Mouse (Mus musculus) myocyte (in vitro differentiated cells): ENCODE data around the gene Rsad1. TPM values are rescaled to one million over a fixed set of nuclear protein-coding genes. Genes with fewer than 3 reads are reported as not detected.

Source experiments
- H3K27me3 ChIP-seq: one replicate; pipeline ENCODE4 v1.6.1; 2011; ENCODE audit not compliant: control insufficient read depth, insufficient read depth, insufficient read length
- H3K36me3 ChIP-seq: one replicate; pipeline ENCODE4 v1.6.1; 2011; ENCODE audit not compliant: control insufficient read depth, insufficient read depth
- H3K4me2 ChIP-seq: one replicate; pipeline ENCODE4 v1.6.1; 2011; ENCODE audit warnings: low read depth, control low read depth
- H3K4me3 ChIP-seq: one replicate; pipeline ENCODE4 v1.5.1; 2011; ENCODE audit warnings: mild to moderate bottlenecking, control low read depth, moderate library complexity
- H3K79me2 ChIP-seq: one replicate; pipeline ENCODE4 v1.6.1; 2011; ENCODE audit not compliant: control insufficient read depth, insufficient read depth
- H3ac ChIP-seq: one replicate; pipeline ENCODE4 v1.6.1; 2011; ENCODE audit not compliant: control insufficient read depth, insufficient read length
- CEBPB ChIP-seq: IDR thresholded peaks from 2 replicates; pipeline ENCODE4 v1.6.1; 2011; ENCODE audit warnings: mild to moderate bottlenecking, moderate library complexity; ENCODE audit not compliant: poor library complexity, insufficient read depth, severe bottlenecking
- E2F4 ChIP-seq: IDR thresholded peaks from one replicate; pipeline ENCODE4 v1.6.1; 2011; ENCODE audit warnings: mild to moderate bottlenecking, control low read depth, moderate library complexity; ENCODE audit not compliant: insufficient read depth
- MAX ChIP-seq: IDR thresholded peaks from one replicate; pipeline ENCODE4 v1.6.1; 2011; ENCODE audit warnings: low read depth, mild to moderate bottlenecking, control low read depth
- MYOD1 ChIP-seq, 3 experiments: IDR thresholded peaks; one replicate each; pipeline ENCODE4 v1.6.1; 2011; ENCODE audit warnings: control low read depth in 2 of 3, low read depth in 2 of 3, mild to moderate bottlenecking in 2 of 3, moderate library complexity in 1 of 3; ENCODE audit not compliant: insufficient read length in 2 of 3, control insufficient read depth in 1 of 3
- MYOG ChIP-seq, 3 experiments: IDR thresholded peaks; one replicate each; pipeline ENCODE4 v1.6.1; 2011; ENCODE audit warnings: control low read depth in 2 of 3, low read depth in 2 of 3, mild to moderate bottlenecking in 2 of 3; ENCODE audit not compliant: insufficient read length in 2 of 3, control insufficient read depth in 1 of 3, insufficient read depth in 1 of 3
- POLR2A ChIP-seq: IDR thresholded peaks from one replicate; pipeline ENCODE4 v1.6.1; 2011; ENCODE audit warnings: low read depth, mild to moderate bottlenecking, control low read depth, moderate library complexity; ENCODE audit not compliant: insufficient read length
- POLR2AphosphoS2 ChIP-seq: IDR thresholded peaks from one replicate; pipeline ENCODE4 v1.6.1; 2011; ENCODE audit warnings: low read depth, control low read depth; ENCODE audit not compliant: insufficient read length
- REST ChIP-seq: IDR thresholded peaks from one replicate; pipeline ENCODE4 v1.6.1; 2011; ENCODE audit warnings: mild to moderate bottlenecking, control low read depth, moderate library complexity; ENCODE audit not compliant: insufficient read depth, insufficient read length
- SRF ChIP-seq: IDR thresholded peaks from one replicate; pipeline ENCODE4 v1.6.1; 2011; ENCODE audit warnings: low read depth; ENCODE audit not compliant: control insufficient read depth, insufficient read length
- TCF12 ChIP-seq: IDR thresholded peaks from one replicate; pipeline ENCODE4 v1.6.1; 2011; ENCODE audit warnings: mild to moderate bottlenecking, control low read depth; ENCODE audit not compliant: poor library complexity, insufficient read depth, severe bottlenecking
- TCF3 ChIP-seq: IDR thresholded peaks from one replicate; pipeline ENCODE4 v1.6.1; 2011; ENCODE audit warnings: low read depth, control low read depth; ENCODE audit not compliant: insufficient read length
- USF1 ChIP-seq: IDR thresholded peaks from one replicate; pipeline ENCODE4 v1.6.1; 2011; ENCODE audit warnings: low read depth, mild to moderate bottlenecking, control low read depth, moderate library complexity
- polyA plus RNA-seq: library from polyadenylated mRNA; unstranded; fragments of >200 nt; fragmentation: generic; extraction: Trizol; gene quantifications from one replicate; pipeline ENCODE4 v1.2.1, GENCODE M21; 2012; ENCODE audit warnings: missing spikeins

The Rsad1 gene
- polyA plus RNA-seq, 1 experiment, result 3.7 TPM

DNA sequence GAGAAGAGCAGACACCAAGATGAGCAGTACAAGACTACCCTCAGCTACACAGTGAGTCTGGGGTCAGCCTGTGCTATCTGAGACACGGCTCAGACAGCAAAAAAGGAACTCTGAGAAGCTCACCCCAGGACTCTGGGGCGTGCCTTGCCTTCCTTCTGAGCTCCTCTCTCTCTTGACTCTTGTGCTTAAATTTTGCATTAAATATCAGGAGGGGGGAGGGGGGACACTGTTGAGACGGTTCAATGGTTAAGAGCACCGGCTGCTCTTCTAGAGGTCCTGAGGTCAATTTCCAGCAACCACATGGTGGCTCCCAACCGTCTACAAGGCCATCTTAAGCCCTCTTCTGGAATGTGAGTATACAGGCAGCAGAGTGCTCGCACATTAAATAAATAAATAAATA, 38.5 kb upstream of the Rsad1 start:
- Histone ChIP-seq H3K79me2 (peaks cover 3% of the 10 kb centered on the region), H3K4me2 (no peak overlapping the region), H3K27me3 (no peaks in the 10 kb centered on the region), H3K4me3 (no peak overlapping the region), H3ac (no peak overlapping the region), H3K36me3 (no peaks in the 10 kb centered on the region)
- TF ChIP-seq MAX (no peak), POLR2A (no peak), REST (no peak), MYOD1 (IDR thresholded peaks at IDR 0.05; ENCODE audit: control insufficient read depth in 1 of 3, insufficient read length in 2 of 3, low read depth in 2 of 3) (no peak), MYOG (IDR thresholded peaks at IDR 0.05; ENCODE audit: control insufficient read depth in 1 of 3, insufficient read depth in 1 of 3, insufficient read length in 2 of 3, low read depth in 2 of 3) (no peak), CEBPB (no peak), E2F4 (no peak), TCF12 (no peak), SRF (no peak)

- no peaks in the 10 kb centered on the region for H3K27me3 ChIP-seq
- no peak overlapping the region for H3ac ChIP-seq
- no peaks in the 10 kb centered on the region for H3K36me3 ChIP-seq
- no peak overlapping the region for H3K4me2 ChIP-seq
- TF ChIP-seq E2F4 (no peak), POLR2AphosphoS2 (no peak), POLR2A (no peak), USF1 (no peak), CEBPB (no peak), MYOG (IDR thresholded peaks at IDR 0.05; ENCODE audit: control insufficient read depth in 1 of 3, insufficient read depth in 1 of 3, insufficient read length in 2 of 3, low read depth in 2 of 3) (no peak), REST (no peak), TCF12 (no peak), MYOD1 (IDR thresholded peaks at IDR 0.05; ENCODE audit: control insufficient read depth in 1 of 3, insufficient read length in 2 of 3, low read depth in 2 of 3) (no peak), TCF3 (no peak), MAX (no peak), SRF (no peak)
- no peak overlapping the region for H3K4me3 ChIP-seq
- peaks cover 3% of the 10 kb centered on the region for H3K79me2 ChIP-seq
Measured at GRCm38 (mm10) chr11:94585091-94585490, 36.0 kb upstream of the Rsad1 start.

- Histone ChIP-seq H3K36me3 (no peaks in the 10 kb centered on the region), H3ac (no peak overlapping the region), H3K4me2 (no peak overlapping the region), H3K4me3 (no peak overlapping the region), H3K27me3 (no peaks in the 10 kb centered on the region), H3K79me2 (no peaks in the 10 kb centered on the region)
- TF ChIP-seq TCF12, result no peak
- no peak for TF ChIP-seq TCF3
- TF ChIP-seq SRF, result no peak
- no peak for TF ChIP-seq POLR2AphosphoS2
- TF ChIP-seq MYOD1 (IDR thresholded peaks at IDR 0.05; ENCODE audit: control insufficient read depth in 1 of 3, insufficient read length in 2 of 3, low read depth in 2 of 3), result no peak
- TF ChIP-seq USF1, result no peak
- no peak for TF ChIP-seq POLR2A
- no peak for TF ChIP-seq E2F4
- TF ChIP-seq CEBPB, result no peak
- TF ChIP-seq MYOG (IDR thresholded peaks at IDR 0.05; ENCODE audit: control insufficient read depth in 1 of 3, insufficient read depth in 1 of 3, insufficient read length in 2 of 3, low read depth in 2 of 3), result no peak
Measured at GRCm38 (mm10) chr11:94580111-94580740, 31.2 kb upstream of the Rsad1 start.

DNA sequence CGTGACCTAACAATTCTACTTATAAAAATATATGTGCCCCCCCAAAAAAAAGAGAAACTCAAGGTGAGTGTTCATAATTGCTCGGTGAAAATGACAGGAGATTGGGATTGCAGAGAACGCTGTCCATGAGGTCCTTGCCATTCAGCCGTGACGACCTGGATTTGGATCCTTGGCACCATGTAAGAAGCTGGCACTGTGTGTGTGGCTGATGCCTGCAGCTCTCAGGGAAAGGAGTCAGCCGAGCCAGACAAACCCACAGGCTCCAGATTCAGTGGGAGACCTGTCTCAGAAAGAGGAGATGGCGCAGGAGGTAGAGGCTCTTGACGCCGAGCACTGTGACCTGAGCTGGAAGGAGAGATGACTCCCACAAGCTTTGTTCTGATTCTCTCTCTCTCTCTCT, 27.3 kb upstream of the Rsad1 start:
- H3K27me3 ChIP-seq, result no peaks in the 10 kb centered on the region
- H3K36me3 ChIP-seq, result no peaks in the 10 kb centered on the region
- no peak overlapping the region for H3K4me2 ChIP-seq
- H3ac ChIP-seq, result no peak overlapping the region
- no peak overlapping the region for H3K4me3 ChIP-seq
- TF ChIP-seq E2F4 (no peak), MYOD1 (IDR thresholded peaks at IDR 0.05; ENCODE audit: control insufficient read depth in 1 of 3, insufficient read length in 2 of 3, low read depth in 2 of 3) (no peak), POLR2AphosphoS2 (no peak), USF1 (no peak), MYOG (IDR thresholded peaks at IDR 0.05; ENCODE audit: control insufficient read depth in 1 of 3, insufficient read depth in 1 of 3, insufficient read length in 2 of 3, low read depth in 2 of 3) (no peak), TCF3 (no peak)
- no peaks in the 10 kb centered on the region for H3K79me2 ChIP-seq

- Histone ChIP-seq H3K4me2 (no peak overlapping the region), H3ac (no peak overlapping the region), H3K27me3 (no peaks in the 10 kb centered on the region), H3K4me3 (no peak overlapping the region), H3K36me3 (no peaks in the 10 kb centered on the region), H3K79me2 (no peaks in the 10 kb centered on the region)
- TF ChIP-seq USF1, result no peak
- TF ChIP-seq E2F4, result no peak
- TF ChIP-seq MYOG (IDR thresholded peaks at IDR 0.05; ENCODE audit: control insufficient read depth in 1 of 3, insufficient read depth in 1 of 3, insufficient read length in 2 of 3, low read depth in 2 of 3), result no peak
- TF ChIP-seq TCF3, result no peak
Measured at GRCm38 (mm10) chr11:94575036-94575435, 26.0 kb upstream of the Rsad1 start.
